Mouse (Mus musculus): ENCODE measurements around the gene Nbea.

Nbea gene

DNA sequence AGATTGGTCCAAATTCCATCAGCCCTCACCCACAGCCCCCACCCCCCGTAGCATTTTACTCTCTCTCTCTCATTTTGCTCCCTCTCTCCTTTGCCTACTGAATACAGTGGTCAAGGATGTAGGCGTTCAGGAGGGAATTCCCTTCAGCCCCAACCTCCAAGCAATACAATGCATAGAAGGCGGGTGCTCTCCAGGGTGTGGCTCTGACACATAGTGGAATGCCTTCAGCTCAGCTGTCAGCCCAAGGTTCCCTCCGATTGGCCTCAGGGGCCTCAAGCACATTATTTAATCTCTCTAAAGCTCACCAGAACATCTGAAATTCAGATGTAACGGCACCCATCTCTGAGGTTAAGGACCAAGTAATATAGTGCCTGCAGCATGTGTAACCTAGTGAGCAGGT lies 590.2 kb downstream of the Nbea start:
- DNase-seq (ENCODE audit: low spot score in 2 of 2): no peak

DNA sequence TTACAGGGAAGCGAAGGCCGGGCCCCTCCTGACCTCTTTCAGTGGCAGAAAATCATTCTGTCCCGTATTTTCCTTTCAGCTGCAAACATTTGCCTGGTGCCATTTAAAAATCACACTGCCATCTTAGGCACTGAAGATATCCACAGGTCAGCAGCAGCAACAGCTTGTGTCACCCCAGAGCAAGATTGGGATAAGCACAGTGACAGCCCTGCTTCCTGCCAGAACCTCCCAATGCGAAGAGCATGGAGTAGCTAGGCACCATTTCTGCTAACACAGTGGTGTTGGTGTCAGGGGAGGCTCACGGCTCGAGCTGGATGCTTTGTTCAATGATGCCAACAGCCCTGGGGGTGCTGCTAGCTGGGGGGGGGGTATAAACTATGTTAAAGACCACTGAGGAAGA lies 592.8 kb downstream of the Nbea start:
- DNase-seq (ENCODE audit: low spot score in 2 of 2): no peak

DNA sequence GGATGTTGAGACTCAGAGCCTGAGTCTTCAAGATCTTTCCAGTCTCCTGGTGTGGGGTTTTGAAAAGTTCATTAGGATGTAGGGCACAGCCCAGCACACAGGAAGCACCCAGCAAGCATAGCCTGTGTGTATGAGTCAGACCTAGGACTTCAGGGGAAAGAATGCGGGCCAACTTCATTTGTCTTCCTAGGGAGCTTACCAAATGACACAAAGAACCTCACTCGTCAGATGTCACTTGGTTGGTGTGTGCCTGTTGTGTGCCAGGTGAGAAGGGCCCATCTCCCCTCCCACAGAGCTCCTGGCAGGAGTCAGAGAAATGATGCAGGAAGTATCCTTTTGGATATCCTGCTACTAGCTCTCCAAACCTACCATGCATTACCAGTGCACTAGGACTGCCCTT lies 593.2 kb downstream of the Nbea start:
- no peak for DNase-seq (ENCODE audit: low spot score in 2 of 2)

DNA sequence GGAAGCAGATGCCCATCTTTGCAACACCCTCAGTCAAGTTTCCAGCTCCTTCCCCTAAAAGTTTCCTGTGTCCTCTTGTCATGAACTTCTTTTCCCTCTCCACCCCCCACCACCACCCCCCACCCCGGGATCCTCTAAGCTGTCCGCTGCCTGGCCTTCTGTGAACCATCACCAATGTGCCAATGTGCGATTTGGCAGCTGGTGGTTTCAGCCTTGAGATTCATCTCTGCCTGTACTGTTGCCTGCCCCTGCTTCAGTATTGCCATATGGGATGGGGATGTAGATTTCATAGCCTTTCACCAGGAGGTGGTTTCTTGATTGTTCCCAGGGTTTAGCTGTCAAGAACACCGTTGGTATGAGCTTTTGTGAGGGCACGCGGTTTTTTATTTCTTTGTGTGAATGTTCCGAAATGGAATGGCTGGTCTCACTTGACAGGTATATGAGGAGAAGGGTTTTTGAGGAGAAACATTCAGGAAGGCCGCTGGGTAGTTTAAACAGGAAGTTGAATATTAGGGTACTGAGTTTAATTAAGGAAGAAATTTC lies 594.0 kb downstream of the Nbea start:
- DNase-seq (ENCODE audit: low spot score in 2 of 2): no peak

DNA sequence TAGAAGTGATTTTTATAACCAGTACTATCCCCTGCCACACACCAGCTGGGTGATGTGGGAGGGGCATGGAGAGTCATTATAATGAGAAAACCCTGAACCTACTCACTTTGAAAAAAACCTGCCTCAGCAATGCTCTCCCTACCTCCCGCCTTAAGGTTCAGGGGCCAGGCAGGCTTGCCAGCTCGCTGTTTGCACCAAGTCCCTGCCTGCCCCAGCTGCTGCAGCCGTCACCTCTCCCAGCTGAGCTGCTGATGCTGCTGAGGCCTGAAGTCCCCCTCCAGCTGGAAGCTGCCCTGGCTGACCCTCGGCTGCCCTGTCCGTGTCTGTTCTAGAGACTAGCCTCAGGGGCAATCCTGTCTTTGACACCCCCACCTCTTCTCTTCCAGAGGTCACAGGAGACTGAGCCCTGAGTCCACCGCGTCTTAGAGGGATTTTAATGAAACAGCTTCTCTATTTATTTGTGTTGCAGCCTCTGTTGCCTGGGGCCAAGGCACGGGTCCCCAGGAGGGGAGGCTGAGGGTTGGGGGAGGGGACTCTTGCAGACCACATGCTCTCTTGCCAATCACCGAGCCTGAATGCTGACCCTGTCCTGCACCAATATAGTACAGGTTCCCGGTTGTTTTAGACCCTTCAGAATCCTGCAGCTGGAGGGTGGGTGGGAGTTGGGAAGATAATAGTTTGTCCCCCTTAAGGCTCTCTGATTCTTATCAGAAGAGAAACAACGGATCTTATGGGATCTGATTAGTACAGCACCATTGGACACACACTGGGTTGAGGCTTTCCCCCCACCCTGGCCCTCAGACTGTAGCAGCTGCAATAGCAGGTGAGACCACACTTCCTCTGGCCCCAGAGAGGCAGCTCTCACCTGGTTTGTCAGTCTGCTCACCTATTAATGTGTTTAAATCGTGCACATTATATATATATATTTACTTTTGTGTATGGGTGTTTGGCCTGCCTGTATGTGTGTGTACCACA lies 595.2 kb downstream of the Nbea start:
- no peak for DNase-seq (ENCODE audit: low spot score in 2 of 2)

DNA sequence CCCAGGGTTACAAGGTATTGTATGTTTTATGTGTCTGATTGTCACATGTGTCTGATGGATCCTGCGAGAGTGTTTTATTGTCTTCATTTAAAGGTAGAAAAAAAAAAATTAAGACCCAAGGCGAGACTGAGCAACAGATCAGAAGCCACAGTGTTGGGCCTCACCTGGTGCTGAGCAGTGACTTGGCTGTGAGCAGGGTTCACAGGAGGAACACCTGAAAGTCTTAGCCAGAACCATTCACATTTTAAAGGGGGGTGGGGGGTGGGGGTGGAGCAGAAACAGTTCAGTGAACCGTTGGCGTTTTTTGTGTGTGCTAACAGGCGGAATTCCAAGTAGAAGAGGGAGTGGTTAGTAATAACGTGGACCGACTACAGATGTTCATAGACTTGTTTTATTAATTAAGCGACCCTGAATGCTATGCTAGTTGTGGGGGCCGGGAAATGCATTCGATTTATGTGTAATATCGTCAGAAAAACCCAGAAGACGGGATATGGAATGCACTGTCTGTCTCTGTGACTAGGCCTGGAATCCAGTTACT lies 596.0 kb downstream of the Nbea start:
- DNase-seq (ENCODE audit: low spot score in 2 of 2): no peak

Measured in urinary bladder, postnatal 36 days (tissue).